Mouse (Mus musculus) kidney, embryonic 15.5 days (tissue): ENCODE data around the gene Frmpd2. TPM values are rescaled to one million over a fixed set of nuclear protein-coding genes. Genes with fewer than 3 reads are reported as not detected.

Source experiments
- ATAC-seq: fragments of 200-750 bp; cut with Nextera tagmentation; replicated peaks from 2 replicates; pipeline ENCODE4 v1.8.0; 2017; ENCODE audit warnings: moderate TSS enrichment; ENCODE audit not compliant: low FRiP score
- H3K27ac ChIP-seq: fragments of 300-500 bp; sonication (generic); 2 replicates; pipeline ENCODE4 v1.5.1; 2015; ENCODE audit warnings: mild to moderate bottlenecking, inconsistent platforms
- H3K27me3 ChIP-seq: fragments of 300-500 bp; sonication (generic); 2 replicates; pipeline ENCODE4 v1.6.1; 2015; ENCODE audit warnings: inconsistent platforms
- H3K36me3 ChIP-seq: fragments of 300-500 bp; sonication (generic); 2 replicates; pipeline ENCODE4 v1.6.1; 2015; ENCODE audit warnings: inconsistent platforms
- H3K4me1 ChIP-seq: fragments of 300-500 bp; sonication (generic); 2 replicates; pipeline ENCODE4 v1.6.1; 2015; ENCODE audit warnings: inconsistent platforms
- H3K4me2 ChIP-seq: fragments of 300-500 bp; sonication (generic); 2 replicates; pipeline ENCODE4 v1.6.1; 2015; ENCODE audit warnings: moderate library complexity, mild to moderate bottlenecking, inconsistent platforms
- H3K4me3 ChIP-seq: fragments of 300-500 bp; sonication (generic); replicated peaks from 2 replicates; pipeline ENCODE4 v1.5.1; 2015; ENCODE audit warnings: mild to moderate bottlenecking, inconsistent platforms
- H3K9ac ChIP-seq: fragments of 300-500 bp; sonication (generic); 2 replicates; pipeline ENCODE4 v1.6.1; 2015; ENCODE audit warnings: mild to moderate bottlenecking, inconsistent platforms
- H3K9me3 ChIP-seq: fragments of 300-500 bp; sonication (generic); replicated peaks from 2 replicates; pipeline ENCODE4 v1.6.1; 2016; ENCODE audit warnings: inconsistent platforms
- WGBS: fragments of 180-500 bp; shearing (Covaris S2); methylation state at CpG from one replicate; pipeline ENCODE4 v1.1.7; 2015; ENCODE audit warnings: mixed read lengths; 5-methylcytosine and 5-hydroxymethylcytosine counted together
- polyA plus RNA-seq: library from polyadenylated mRNA; unstranded; fragments of >200 nt; fragmentation: Nextera tagmentation; extraction: Ambion mirVana; gene quantifications from 2 replicates; pipeline ENCODE4 v1.2.1, GENCODE M21; 2015

The Frmpd2 gene
- polyA plus RNA-seq, 1 experiment from 2014 or later = 0.05 TPM

DNA sequence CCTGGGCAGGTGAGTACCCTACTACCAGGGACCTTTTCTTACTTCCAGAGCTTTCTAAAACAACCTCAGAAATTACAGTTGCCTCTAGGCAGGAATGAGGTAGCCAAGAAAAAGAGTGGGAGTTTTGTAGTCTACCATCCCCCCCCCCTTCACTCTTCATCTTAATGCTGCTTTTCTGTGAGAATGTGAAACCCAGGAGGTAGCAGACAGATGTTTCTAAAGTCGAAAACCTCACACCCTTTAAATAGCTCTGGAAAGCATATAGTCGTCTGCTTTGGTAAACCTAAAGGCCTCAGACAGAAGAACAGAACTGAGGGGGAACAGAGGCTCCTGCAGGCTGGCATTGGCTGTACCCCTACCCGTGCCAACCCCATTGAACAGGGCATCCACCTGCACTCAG lies 77.2 kb downstream of the Frmpd2 start:
- Histone ChIP-seq H3K4me1 (no peaks in the 10 kb centered on the region), H3K4me3 (no peak overlapping the region), H3K27ac (no peak overlapping the region), H3K27me3 (no peaks in the 10 kb centered on the region), H3K9me3 (no peaks in the 10 kb centered on the region), H3K4me2 (no peak overlapping the region), H3K9ac (no peak overlapping the region), H3K36me3 (no peaks in the 10 kb centered on the region)
- WGBS = 71% methylated on average over 3 of the region's 3 CpGs
- no peak for ATAC-seq

GRCm38 (mm10) chr14:33549856-33550255 lies 78.4 kb downstream of the Frmpd2 start:
- ATAC-seq = no peak
- WGBS = 66% methylated on average over 6 of the region's 6 CpGs

DNA sequence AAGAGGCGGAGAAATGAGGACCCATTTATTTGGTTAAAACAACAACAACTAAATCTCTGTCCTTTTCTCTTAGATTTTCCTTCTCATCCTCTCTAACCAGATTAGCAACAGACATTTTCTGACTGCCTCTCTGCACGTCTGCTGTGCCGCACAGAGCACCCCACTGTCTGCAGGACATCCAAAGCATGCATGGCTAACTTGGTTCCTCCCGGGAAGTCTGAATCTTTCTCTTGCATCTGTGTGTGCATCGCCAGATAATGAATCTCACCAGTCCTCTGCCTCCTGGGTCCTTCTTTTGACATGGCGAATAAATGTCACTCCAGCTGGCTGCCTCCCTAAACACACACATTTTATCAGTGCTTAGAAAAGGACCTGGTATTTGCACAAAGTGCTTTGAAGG lies 99.2 kb downstream of the Frmpd2 start:
- WGBS = 45% methylated on average over 6 of the region's 6 CpGs
- Histone ChIP-seq H3K27ac (no peak overlapping the region), H3K4me2 (no peak overlapping the region), H3K27me3 (no peaks in the 10 kb centered on the region), H3K4me1 (no peaks in the 10 kb centered on the region), H3K9ac (no peak overlapping the region), H3K9me3 (no peaks in the 10 kb centered on the region), H3K36me3 (no peaks in the 10 kb centered on the region), H3K4me3 (no peak overlapping the region)
- ATAC-seq = no peak

More at GRCm38 (mm10) chr14:33549856-33550255, 78.4 kb downstream of the Frmpd2 start:
- no peaks in the 10 kb centered on the region for H3K9me3 ChIP-seq
- no peaks in the 10 kb centered on the region for H3K27me3 ChIP-seq
- H3K4me1 ChIP-seq = no peaks in the 10 kb centered on the region
- no peak overlapping the region for H3K27ac ChIP-seq
- no peak overlapping the region for H3K4me3 ChIP-seq
- no peak overlapping the region for H3K9ac ChIP-seq
- H3K36me3 ChIP-seq = no peaks in the 10 kb centered on the region
- H3K4me2 ChIP-seq = no peak overlapping the region

DNA sequence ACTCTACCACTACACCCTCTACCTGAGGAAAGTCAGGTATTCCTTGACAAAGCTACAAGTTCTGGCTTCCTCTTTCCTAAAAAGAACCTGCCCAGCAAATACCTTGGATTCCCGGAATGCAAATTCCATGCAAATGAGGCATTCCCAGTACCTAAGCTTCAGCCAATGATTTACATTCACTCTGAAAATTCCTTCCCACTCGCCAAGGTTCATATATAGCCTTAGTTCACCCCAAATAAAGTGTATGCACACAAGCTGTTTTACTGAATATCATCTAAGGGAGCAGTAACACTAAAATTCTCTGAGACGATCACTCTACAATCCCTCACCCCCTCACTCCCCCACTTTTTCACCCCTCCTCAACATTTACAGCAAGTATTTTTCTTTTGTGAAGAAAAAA lies 102.1 kb downstream of the Frmpd2 start:
- H3K36me3 ChIP-seq = no peaks in the 10 kb centered on the region
- H3K9ac ChIP-seq = no peak overlapping the region
- H3K4me3 ChIP-seq = no peak overlapping the region
- no peak for ATAC-seq
- no peak overlapping the region for H3K27ac ChIP-seq
- H3K27me3 ChIP-seq = no peaks in the 10 kb centered on the region
- 64% methylated on average over 3 of the region's 3 CpGs for WGBS
- H3K4me2 ChIP-seq = no peak overlapping the region
- H3K4me1 ChIP-seq = no peaks in the 10 kb centered on the region
- no peaks in the 10 kb centered on the region for H3K9me3 ChIP-seq

- Histone ChIP-seq H3K4me2 (no peak overlapping the region), H3K27me3 (no peaks in the 10 kb centered on the region), H3K27ac (no peak overlapping the region), H3K4me3 (no peak overlapping the region), H3K36me3 (no peaks in the 10 kb centered on the region), H3K4me1 (no peaks in the 10 kb centered on the region), H3K9ac (no peak overlapping the region), H3K9me3 (no peaks in the 10 kb centered on the region)
- WGBS = 60% methylated on average over 7 of the region's 7 CpGs
- no peak for ATAC-seq
These were observed 108.4 kb downstream of the Frmpd2 start for GRCm38 (mm10) chr14:33579771-33580484.

DNA sequence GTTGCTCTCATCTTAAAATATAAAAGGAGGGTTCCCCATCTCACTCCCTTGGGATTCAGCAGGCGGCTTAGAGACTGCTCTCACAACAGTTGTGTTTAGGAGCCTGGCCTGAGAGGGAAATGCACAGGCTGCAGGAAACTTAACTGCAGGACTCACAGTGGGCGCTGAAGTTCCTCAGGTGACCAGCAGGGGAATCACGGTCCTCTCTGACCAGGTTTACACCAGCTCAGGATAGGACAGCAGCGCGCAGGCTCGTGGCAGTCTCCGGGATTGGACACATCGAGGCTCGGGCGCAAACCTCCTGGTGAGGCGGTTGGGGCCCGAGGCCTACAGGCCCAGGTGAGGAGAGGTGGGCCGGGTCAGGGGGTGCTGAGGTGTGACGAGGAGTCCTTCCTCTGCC lies 117.5 kb downstream of the Frmpd2 start, which contains the start of gene Ptpn20:
Ptpn20 (plus strand) TSS at position 257 of the 400 bp plus-strand sequence.
- H3K4me2 ChIP-seq = no peak within 1 kb of the TSS
- H3K9me3 ChIP-seq = no peaks in the 10 kb centered on the region
- no peaks in the 10 kb centered on the region for H3K4me1 ChIP-seq
- H3K27me3 ChIP-seq = no peaks in the 10 kb centered on the region
- ATAC-seq = peak; percentile 36; the same call in 1 of the 2 replicates
- no peak within 1 kb of the TSS for H3K27ac ChIP-seq
- no peak within 1 kb of the TSS for H3K9ac ChIP-seq
- WGBS = 60% methylated on average over 14 of the region's 14 CpGs
- H3K4me3 ChIP-seq = no peak within 1 kb of the TSS
- no peaks in the 10 kb centered on the region for H3K36me3 ChIP-seq

DNA sequence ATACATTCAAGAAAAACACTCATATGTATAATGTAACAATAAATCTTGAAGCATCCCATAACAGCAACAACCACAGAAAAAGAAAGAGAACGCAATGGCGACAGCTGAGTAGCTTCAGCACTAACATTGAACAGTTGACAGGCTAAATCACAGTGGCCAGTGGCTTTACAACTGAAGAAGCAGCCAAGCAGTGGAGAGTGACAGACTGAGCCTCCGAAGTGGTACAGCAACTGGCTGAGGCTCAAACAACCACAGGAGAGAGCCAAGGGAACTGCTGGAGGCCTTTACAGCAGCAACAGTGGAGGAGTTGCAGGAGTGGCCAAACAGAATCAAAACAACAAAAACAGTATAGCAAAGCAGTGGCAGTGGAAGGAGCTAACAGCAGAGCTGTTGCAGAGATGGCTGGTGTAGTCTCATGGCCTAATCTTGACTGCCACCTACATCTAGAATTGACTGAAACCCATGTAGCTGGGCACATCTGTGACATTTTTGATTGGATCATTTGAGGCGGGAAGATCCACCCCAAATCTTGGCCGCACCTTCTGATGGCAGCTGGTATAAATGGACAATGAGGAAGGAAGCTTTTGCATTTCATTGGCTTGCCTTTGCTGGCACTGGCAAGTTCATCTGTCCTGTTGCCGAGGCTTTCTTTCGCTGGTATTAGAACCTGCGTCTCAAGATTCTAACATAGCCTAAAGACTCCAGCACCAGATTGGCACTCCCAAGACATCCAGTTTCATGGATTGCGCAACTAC lies 127.1 kb downstream of the Frmpd2 start:
- no peaks in the 10 kb centered on the region for H3K27me3 ChIP-seq
- H3K36me3 ChIP-seq = no peaks in the 10 kb centered on the region
- no peaks in the 10 kb centered on the region for H3K9me3 ChIP-seq
- 88% methylated on average over 9 of the region's 9 CpGs for WGBS
- no peaks in the 10 kb centered on the region for H3K4me1 ChIP-seq
- H3K4me2 ChIP-seq = no peak overlapping the region
- H3K9ac ChIP-seq = no peak overlapping the region
- no peak overlapping the region for H3K27ac ChIP-seq
- no peak overlapping the region for H3K4me3 ChIP-seq
- ATAC-seq = no peak

GRCm38 (mm10) chr14:33607431-33607830 lies 135.9 kb downstream of the Frmpd2 start:
- no peak for ATAC-seq
- Histone ChIP-seq H3K27ac (no peak overlapping the region), H3K9me3 (no peaks in the 10 kb centered on the region), H3K4me2 (no peak overlapping the region), H3K9ac (no peak overlapping the region), H3K27me3 (no peaks in the 10 kb centered on the region), H3K4me3 (no peak overlapping the region), H3K36me3 (no peaks in the 10 kb centered on the region), H3K4me1 (no peaks in the 10 kb centered on the region)
- WGBS = 82% methylated on average over 10 of the region's 10 CpGs

Other genes starting within 250 kb of the Frmpd2 start
- 17.8 and 19.9 TPM in 2 replicates for gene Mapk8, start 24.5 kb upstream of the Frmpd2 start, polyA plus RNA-seq
- not detected in 2 replicates for gene Ptpn20, start 117.5 kb downstream of the Frmpd2 start, polyA plus RNA-seq